Mouse (Mus musculus): ENCODE results near the gene Olfr503.
"Not testable (repeated sequence)": the region's sequence is repeated elsewhere in the genome, so short reads cannot be mapped to it uniquely, and the experiment has no call there.

Olfr503 gene

GRCm38 (mm10) chr7:108544227-108544626 is at the start of gene Olfr503:
Gene Olfr503, plus strand, starts transcription at chr7:108544527.
- in situ Hi-C loops (cut with MboI; ENCODE audit: low sequenced_read_pairs) = not testable (repeated sequence)

GRCm38 (mm10) chr7:108524965-108525364 is 19.4 kb upstream of the Olfr503 start, which contains the start of gene Olfr502:
Gene Olfr502, minus strand, starts transcription at chr7:108525065.
- in situ Hi-C loops (cut with MboI; ENCODE audit: low sequenced_read_pairs) = no loop called here

GRCm38 (mm10) chr7:108542416-108542815 is 1.9 kb upstream of the Olfr503 start:
- in situ Hi-C loops (cut with MboI; ENCODE audit: low sequenced_read_pairs) = no loop called here

- in situ Hi-C loops (cut with MboI; ENCODE audit: low sequenced_read_pairs) = no loop called here
These were observed 21.4 kb downstream of the Olfr503 start, which contains the start of gene Olfr504 for GRCm38 (mm10) chr7:108565693-108566092. Gene Olfr504, minus strand, starts transcription at chr7:108565793.

GRCm38 (mm10) chr7:108589797-108590196 is 45.5 kb downstream of the Olfr503 start:
- in situ Hi-C loops (cut with MboI; ENCODE audit: low sequenced_read_pairs) = no loop called here

Measured in CH12F3 (cell line).